Mouse (Mus musculus): Measurements from ENCODE around the gene Phf5a. TPM values are rescaled to one million over a fixed set of nuclear protein-coding genes. Genes with fewer than 3 reads are reported as not detected.

Gene Phf5a
- total RNA-seq, 1 experiment = 157 TPM

GRCm38 (mm10) chr15:81853081-81853480, 18.6 kb downstream of the Phf5a start:
- no peaks in the 10 kb centered on the region for H3K9me3 ChIP-seq (ENCODE audit: control insufficient read depth, insufficient read depth, low read depth, low read length)
- TF ChIP-seq MAFK (IDR thresholded peaks at IDR 0.05; ENCODE audit: insufficient read depth, low read depth, low read length) = no peak
- TF ChIP-seq CHD2 (IDR thresholded peaks at IDR 0.05; ENCODE audit: low read depth, low read length) = no peak
- TF ChIP-seq ZNF384 (IDR thresholded peaks at IDR 0.05; ENCODE audit: low read depth, low read length) = no peak
- TF ChIP-seq HCFC1 (IDR thresholded peaks at IDR 0.05; ENCODE audit: borderline replicate concordance, insufficient read depth, low read length) = no peak
- no peak for TF ChIP-seq ZC3H11A (IDR thresholded peaks at IDR 0.05; ENCODE audit: borderline replicate concordance, low read depth, low read length)
- H3K9ac ChIP-seq (ENCODE audit: insufficient read depth, low read depth, low read length, poor library complexity, severe bottlenecking) = no peak overlapping the region
- no peak for DNase-seq (ENCODE audit: low read depth, low spot score)
- H3K27ac ChIP-seq (ENCODE audit: insufficient read depth, low read depth, low read length, poor library complexity, severe bottlenecking) = no peak overlapping the region
- in situ Hi-C loops (cut with MboI; ENCODE audit: low sequenced_read_pairs in 2 of 2, unreplicated experiment in 2 of 2) = no loop called here
- peaks cover 0 to 24% of the 10 kb centered on the region in 2 experiments; a peak in 2 of 4 replicates for H3K4me1 ChIP-seq (ENCODE audit: control insufficient read depth in 2 of 2, insufficient read depth in 2 of 2, low read length in 2 of 2, poor library complexity in 1 of 2)
- peaks cover 11% of the 10 kb centered on the region; the same call in 1 of the 2 replicates for H3K36me3 ChIP-seq (ENCODE audit: control insufficient read depth, insufficient read depth, low read length, poor library complexity, severe bottlenecking)
- H3K4me3 ChIP-seq (ENCODE audit: insufficient read depth in 1 of 2, low read depth in 1 of 2, low read length in 2 of 2, poor library complexity in 1 of 2, severe bottlenecking in 1 of 2) = no peak overlapping the region

GRCm38 (mm10) chr15:81852411-81853000, 19.2 kb downstream of the Phf5a start:
- in situ Hi-C loops (cut with MboI; ENCODE audit: low sequenced_read_pairs in 2 of 2, unreplicated experiment in 2 of 2) = no loop called here
- TF ChIP-seq HCFC1 (IDR thresholded peaks at IDR 0.05; ENCODE audit: borderline replicate concordance, insufficient read depth, low read length) = no peak
- TF ChIP-seq CHD2 (IDR thresholded peaks at IDR 0.05; ENCODE audit: low read depth, low read length) = no peak
- no peak for TF ChIP-seq ZNF384 (IDR thresholded peaks at IDR 0.05; ENCODE audit: low read depth, low read length)
- no peak for TF ChIP-seq MAFK (IDR thresholded peaks at IDR 0.05; ENCODE audit: insufficient read depth, low read depth, low read length)
- TF ChIP-seq ZC3H11A (IDR thresholded peaks at IDR 0.05; ENCODE audit: borderline replicate concordance, low read depth, low read length) = no peak
- no peaks in the 10 kb centered on the region for H3K9me3 ChIP-seq (ENCODE audit: control insufficient read depth, insufficient read depth, low read depth, low read length)
- H3K9ac ChIP-seq (ENCODE audit: insufficient read depth, low read depth, low read length, poor library complexity, severe bottlenecking) = no peak overlapping the region
- no peak overlapping the region for H3K4me3 ChIP-seq (ENCODE audit: insufficient read depth in 1 of 2, low read depth in 1 of 2, low read length in 2 of 2, poor library complexity in 1 of 2, severe bottlenecking in 1 of 2)
- peaks cover 0 to 24% of the 10 kb centered on the region in 2 experiments; a peak in 2 of 4 replicates for H3K4me1 ChIP-seq (ENCODE audit: control insufficient read depth in 2 of 2, insufficient read depth in 2 of 2, low read length in 2 of 2, poor library complexity in 1 of 2)
- peaks cover 11% of the 10 kb centered on the region; the same call in 1 of the 2 replicates for H3K36me3 ChIP-seq (ENCODE audit: control insufficient read depth, insufficient read depth, low read length, poor library complexity, severe bottlenecking)
- H3K27ac ChIP-seq (ENCODE audit: insufficient read depth, low read depth, low read length, poor library complexity, severe bottlenecking) = no peak overlapping the region
- no peak for DNase-seq (ENCODE audit: low read depth, low spot score)

- no peak for TF ChIP-seq MAFK (IDR thresholded peaks at IDR 0.05; ENCODE audit: insufficient read depth, low read depth, low read length)
- TF ChIP-seq ZC3H11A (IDR thresholded peaks at IDR 0.05; ENCODE audit: borderline replicate concordance, low read depth, low read length) = no peak
- TF ChIP-seq CHD2 (IDR thresholded peaks at IDR 0.05; ENCODE audit: low read depth, low read length) = no peak
- no peak for TF ChIP-seq ZNF384 (IDR thresholded peaks at IDR 0.05; ENCODE audit: low read depth, low read length)
- TF ChIP-seq HCFC1 (IDR thresholded peaks at IDR 0.05; ENCODE audit: borderline replicate concordance, insufficient read depth, low read length) = no peak
- Histone ChIP-seq H3K36me3 (ENCODE audit: control insufficient read depth, insufficient read depth, low read length, poor library complexity, severe bottlenecking) (peaks cover 11% of the 10 kb centered on the region; the same call in 1 of the 2 replicates), H3K9ac (ENCODE audit: insufficient read depth, low read depth, low read length, poor library complexity, severe bottlenecking) (no peak overlapping the region), H3K9me3 (ENCODE audit: control insufficient read depth, insufficient read depth, low read depth, low read length) (no peaks in the 10 kb centered on the region), H3K27ac (ENCODE audit: insufficient read depth, low read depth, low read length, poor library complexity, severe bottlenecking) (no peak overlapping the region), H3K4me3 (ENCODE audit: insufficient read depth in 1 of 2, low read depth in 1 of 2, low read length in 2 of 2, poor library complexity in 1 of 2, severe bottlenecking in 1 of 2) (peak overlapping the region; percentile 12 to 17; a peak in 3 of 4 replicates), H3K4me1 (ENCODE audit: control insufficient read depth in 2 of 2, insufficient read depth in 2 of 2, low read length in 2 of 2, poor library complexity in 1 of 2) (peaks cover 0 to 18% of the 10 kb centered on the region in 2 experiments; a peak in 1 of 4 replicates)
- DNase-seq (ENCODE audit: low read depth, low spot score) = no peak
- in situ Hi-C loops (cut with MboI; ENCODE audit: low sequenced_read_pairs in 2 of 2, unreplicated experiment in 2 of 2) = no loop called here
These were observed 20.3 kb downstream of the Phf5a start for GRCm38 (mm10) chr15:81851375-81851774.

GRCm38 (mm10) chr15:81850718-81851117, 21.0 kb downstream of the Phf5a start:
- in situ Hi-C loops (cut with MboI; ENCODE audit: low sequenced_read_pairs in 2 of 2, unreplicated experiment in 2 of 2) = no loop called here
- TF ChIP-seq MAFK (IDR thresholded peaks at IDR 0.05; ENCODE audit: insufficient read depth, low read depth, low read length) (no peak), ZC3H11A (IDR thresholded peaks at IDR 0.05; ENCODE audit: borderline replicate concordance, low read depth, low read length) (no peak), HCFC1 (IDR thresholded peaks at IDR 0.05; ENCODE audit: borderline replicate concordance, insufficient read depth, low read length) (no peak), CHD2 (IDR thresholded peaks at IDR 0.05; ENCODE audit: low read depth, low read length) (no peak), ZNF384 (IDR thresholded peaks at IDR 0.05; ENCODE audit: low read depth, low read length) (no peak)
- no peak overlapping the region for H3K27ac ChIP-seq (ENCODE audit: insufficient read depth, low read depth, low read length, poor library complexity, severe bottlenecking)
- DNase-seq (ENCODE audit: low read depth, low spot score) = no peak
- peaks cover 11% of the 10 kb centered on the region; the same call in 1 of the 2 replicates for H3K36me3 ChIP-seq (ENCODE audit: control insufficient read depth, insufficient read depth, low read length, poor library complexity, severe bottlenecking)
- peak overlapping the region in 1 of 2 experiments; percentile 45; a peak in 1 of 4 replicates for H3K4me3 ChIP-seq (ENCODE audit: insufficient read depth in 1 of 2, low read depth in 1 of 2, low read length in 2 of 2, poor library complexity in 1 of 2, severe bottlenecking in 1 of 2)
- no peaks in the 10 kb centered on the region for H3K9me3 ChIP-seq (ENCODE audit: control insufficient read depth, insufficient read depth, low read depth, low read length)
- H3K9ac ChIP-seq (ENCODE audit: insufficient read depth, low read depth, low read length, poor library complexity, severe bottlenecking) = no peak overlapping the region
- peaks cover 0 to 20% of the 10 kb centered on the region in 2 experiments; a peak in 3 of 4 replicates for H3K4me1 ChIP-seq (ENCODE audit: control insufficient read depth in 2 of 2, insufficient read depth in 2 of 2, low read length in 2 of 2, poor library complexity in 1 of 2)
